Mouse (Mus musculus): ENCODE data around the gene Ctbp2.

The Ctbp2 gene

DNA sequence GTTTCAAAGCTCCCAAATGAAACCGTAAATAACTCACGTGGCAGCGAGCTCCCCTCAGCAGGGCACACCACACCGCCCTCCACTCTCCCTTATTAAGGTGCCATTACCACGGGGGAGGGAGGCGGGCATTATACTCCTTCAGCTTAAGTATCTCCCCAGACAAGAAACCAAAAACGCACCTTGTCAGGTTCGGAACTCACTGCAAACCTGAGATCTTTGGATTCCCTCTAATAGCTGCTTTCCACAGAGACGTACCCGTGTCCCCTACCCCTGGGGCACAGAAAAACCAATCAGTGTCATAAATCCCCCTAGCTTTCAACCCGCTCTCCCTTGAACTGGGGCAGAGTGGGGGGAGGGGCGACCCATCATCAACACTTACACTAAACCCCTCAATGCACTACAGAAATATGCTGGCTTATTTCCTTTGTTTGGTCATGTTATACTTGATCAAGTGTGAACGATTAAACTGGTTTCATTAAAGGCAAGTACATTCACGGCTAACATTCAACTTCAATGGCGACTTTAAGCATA is 3.9 kb downstream of the Ctbp2 start:
- DNase-seq (ENCODE audit: low read depth, low spot score) = peak; percentile 60

DNA sequence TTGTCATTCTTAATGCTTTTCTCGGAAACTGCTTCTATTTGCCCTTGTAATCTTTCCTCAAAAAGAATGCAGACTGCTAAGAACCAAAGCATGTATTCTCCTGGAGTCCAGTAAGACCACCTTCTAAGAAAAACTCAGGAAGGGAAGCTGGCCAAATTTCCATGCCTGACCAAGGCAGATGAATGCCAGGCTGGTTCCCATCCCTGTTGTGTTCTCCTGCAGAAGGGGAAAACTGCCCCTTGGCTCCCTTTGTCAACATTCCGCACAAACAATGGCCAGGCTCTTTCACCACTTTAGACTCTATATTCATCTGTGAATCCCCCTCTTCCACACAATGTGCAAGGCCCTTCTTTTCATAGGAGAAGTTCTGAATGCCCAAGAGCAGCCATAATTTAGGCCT is 6.3 kb downstream of the Ctbp2 start:
- DNase-seq (ENCODE audit: low read depth, low spot score) = no peak

DNA sequence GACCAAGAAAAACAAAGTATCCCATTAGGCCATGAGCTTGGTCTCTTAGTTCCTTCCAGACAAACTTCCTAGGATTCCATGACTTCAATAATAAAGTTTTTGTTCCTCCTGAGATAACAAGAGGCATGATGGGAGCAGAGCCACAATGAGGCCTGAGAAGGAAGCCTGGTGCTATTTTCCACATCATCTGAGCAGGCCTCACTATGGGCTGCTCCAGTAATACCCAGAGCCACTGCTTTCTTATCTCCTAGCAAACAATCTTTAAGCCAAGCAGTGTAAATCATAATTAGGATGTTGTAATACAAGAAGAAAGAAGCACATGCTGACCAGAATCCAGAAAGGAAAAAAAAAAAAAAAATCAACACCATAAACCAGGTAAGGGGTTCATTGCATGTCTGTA is 7.6 kb downstream of the Ctbp2 start:
- DNase-seq (ENCODE audit: low read depth, low spot score) = no peak

DNA sequence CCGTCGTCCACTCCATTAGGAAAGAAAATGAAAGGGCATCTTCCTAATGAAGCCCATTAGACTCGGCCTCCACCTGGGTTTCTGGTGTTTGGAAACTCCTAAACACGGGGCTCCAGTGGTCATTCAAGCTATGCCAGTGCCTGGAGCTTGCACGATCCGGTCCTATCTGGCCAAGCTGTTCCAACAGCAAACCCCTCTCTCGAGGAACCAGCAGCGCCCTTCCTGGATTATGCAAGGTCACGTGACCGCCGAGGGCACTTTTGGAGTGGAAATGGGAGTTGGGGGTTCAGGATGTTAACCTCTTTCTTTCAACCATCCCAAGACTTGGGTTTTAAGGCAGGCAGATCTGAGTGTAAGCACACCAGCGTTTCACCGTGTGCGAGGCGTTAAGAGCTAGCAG is 8.3 kb downstream of the Ctbp2 start:
- peak; percentile 93 for DNase-seq (ENCODE audit: low read depth, low spot score)

DNA sequence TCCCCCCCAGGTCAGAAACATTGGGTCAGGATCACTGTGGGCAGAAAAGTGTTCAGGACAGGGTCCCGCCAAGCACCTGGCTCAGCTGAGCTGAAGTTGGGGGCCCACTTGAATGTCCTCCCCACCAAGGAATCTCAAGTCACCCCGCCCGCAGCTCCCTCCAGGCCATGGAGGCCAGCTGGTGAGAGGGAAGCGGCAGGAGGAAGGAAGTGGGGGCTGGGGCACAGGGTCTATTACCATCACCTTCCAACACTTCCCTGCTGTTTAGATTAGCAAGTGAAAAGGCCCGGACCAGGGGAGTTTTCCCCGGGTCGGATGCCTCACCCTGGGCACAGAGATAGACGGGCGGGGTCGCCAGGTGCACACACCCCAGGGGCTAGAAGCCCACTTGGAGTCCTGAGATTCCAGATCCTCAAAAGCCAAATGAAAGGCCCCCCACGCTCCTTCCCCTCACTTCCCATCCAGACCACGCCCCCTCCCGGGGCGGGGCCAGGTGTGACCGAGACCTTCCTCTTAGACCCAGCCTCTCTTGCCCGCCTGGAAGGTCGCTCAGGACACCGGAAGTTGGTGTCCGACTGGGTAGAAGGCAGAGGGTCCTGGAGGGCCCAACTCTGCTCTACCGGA is 9.2 kb downstream of the Ctbp2 start:
- DNase-seq (ENCODE audit: low read depth, low spot score) = peak; percentile 99

DNA sequence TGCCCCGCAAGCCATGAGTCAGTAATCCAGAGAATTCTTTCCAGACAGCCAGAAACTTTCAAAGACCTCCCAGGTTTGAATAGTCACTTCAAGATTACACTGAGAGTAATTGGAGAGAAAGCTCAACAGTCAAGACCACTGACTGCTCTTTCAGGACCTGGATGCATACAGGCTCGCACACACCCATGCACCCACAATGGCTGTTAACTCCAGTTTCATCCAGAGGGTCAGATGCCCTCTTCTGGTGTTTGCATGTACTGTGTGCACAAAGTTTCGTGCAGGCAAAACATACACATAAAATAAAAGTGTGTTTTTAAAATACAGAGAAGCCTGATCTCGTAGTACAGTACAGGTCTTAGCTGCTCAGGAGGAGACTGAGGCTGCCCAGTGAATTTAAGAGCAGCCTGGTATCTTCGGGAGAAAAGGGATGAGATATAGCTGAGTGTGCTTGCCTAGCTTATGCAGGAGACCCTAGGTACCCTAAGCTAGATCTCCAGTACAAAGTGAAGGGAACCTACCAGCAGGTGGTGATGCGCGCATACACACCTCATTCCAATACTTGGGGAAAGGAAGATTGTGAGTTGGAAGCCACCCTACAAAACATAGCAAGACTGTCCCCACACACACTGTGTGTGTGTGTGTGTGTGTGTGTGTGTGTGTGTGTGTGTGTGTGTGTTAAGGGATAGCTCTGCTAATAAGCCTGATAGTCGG is 10.8 kb downstream of the Ctbp2 start:
- peak; percentile 70 for DNase-seq (ENCODE audit: low read depth, low spot score)

DNA sequence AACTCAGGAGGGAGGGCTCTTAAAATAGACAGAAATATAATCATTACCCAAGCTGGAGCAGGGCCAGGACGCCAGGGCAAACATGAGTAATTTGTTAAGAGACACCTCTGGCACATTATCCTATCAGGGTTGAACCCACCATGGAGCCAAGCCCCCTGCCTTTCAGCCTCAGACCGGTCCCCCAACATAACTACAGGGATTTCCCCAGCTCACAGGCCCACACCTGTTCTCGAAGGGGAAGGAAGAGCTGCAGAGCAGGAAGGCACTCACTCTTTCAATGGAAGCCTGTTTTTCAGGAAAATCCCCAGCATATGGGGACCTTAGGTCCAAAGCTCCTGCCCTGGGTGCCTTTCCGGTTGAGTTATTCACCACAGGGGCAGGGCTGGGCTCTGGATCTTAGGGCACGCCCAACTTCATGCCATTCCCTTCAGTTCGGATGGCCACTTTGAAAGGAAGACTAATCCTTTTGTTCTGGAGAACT is 11.8 kb downstream of the Ctbp2 start:
- DNase-seq (ENCODE audit: low read depth, low spot score) = peak; percentile 93

DNA sequence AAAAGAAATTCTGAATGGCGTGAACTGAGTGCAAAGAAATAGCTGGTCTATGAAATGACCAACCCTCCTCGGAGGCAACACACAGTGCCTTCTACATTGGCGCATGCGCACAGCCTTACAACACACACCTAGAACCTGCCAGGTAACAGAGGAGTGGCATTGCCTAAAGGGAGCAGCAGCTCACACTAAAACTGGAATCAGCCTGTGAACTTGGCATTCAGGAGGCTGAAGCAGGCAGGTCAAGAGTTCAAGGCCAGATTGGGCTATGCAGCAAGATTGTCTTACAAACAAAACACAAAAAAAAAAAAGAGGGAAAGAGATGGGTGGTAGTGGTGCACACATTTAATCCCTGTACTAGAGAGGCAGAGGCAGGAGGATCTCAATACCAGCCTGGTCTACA is 14.7 kb downstream of the Ctbp2 start:
- DNase-seq (ENCODE audit: low read depth, low spot score) = peak; percentile 89

DNA sequence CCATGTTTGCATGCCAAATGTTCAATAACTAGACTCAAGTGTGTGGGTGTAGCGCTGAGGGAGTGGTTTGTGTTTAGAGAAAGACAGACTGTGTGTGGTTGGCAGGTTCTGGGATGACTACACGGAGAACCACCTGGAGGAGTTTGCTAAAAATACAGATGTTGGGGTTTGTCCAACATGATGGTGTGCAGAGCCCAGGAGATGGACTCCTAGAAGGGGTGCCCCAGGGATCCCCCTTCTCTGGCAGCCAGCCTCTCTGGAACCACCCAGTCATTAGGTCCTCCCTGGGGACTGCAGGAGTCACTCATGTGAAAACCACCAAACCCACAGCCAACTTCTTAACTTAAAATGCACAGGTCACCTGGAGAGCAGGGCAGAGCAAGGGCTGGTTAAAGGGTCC is 15.5 kb downstream of the Ctbp2 start:
- no peak for DNase-seq (ENCODE audit: low read depth, low spot score)

DNA sequence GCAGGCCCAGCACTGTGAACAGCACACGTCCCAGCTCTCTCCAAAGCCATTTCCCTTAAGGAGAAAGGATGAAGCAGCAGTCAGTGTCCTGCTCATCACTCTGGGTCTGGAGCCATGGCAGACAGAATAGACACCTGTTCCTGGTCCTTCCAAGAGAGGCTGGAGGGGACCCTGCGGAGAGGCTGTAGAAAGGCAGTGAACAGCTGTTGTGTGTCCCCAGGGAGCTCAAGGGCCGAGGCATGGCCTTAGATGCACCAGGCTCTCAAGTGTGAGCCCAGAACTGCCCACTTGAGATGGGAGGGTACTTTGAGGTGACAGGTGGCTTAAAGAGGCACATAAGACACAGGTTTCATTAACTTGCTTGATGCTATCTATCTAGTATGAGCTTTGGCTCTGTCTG is 21.6 kb downstream of the Ctbp2 start:
- no peak for DNase-seq (ENCODE audit: low read depth, low spot score)

DNA sequence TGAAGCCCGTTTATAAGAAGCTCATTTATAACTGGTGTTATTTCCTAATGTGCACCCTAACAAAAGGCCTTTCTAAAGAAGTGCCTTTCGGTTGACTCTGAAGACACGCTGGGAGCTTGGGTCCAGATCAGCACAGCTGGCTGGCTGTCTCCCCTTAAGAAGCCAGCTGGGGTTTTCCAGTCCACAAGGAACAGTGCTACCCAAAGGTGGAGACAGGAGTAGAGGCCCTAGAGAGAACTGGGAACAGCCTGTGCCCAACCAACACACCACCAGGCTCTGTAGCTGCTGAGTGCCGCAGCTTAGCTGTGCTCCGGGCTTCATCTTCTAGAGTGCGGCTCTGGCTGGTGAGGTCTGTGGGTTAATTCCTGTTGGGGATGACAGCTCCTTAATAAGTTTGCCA is 23.1 kb downstream of the Ctbp2 start:
- no peak for DNase-seq (ENCODE audit: low read depth, low spot score)

DNA sequence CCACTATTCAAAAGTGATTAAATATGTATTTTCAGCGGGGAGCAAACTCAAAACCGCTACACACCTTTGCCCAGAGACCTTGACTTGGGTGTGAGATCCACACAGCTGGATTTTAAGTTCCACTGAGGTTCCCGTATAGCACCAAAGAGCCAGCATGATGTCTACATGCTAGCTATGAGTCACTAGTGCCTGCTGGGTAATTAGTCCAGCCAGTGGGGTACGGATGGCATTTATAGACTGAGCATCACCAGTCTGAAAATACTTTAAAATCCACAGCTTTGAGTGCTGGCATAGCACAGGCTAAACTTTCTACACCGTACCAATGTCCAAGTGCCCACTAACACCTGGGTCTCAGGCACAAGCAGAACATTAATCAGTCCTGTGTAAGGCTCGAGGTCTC is 24.0 kb downstream of the Ctbp2 start:
- DNase-seq (ENCODE audit: low read depth, low spot score) = no peak

DNA sequence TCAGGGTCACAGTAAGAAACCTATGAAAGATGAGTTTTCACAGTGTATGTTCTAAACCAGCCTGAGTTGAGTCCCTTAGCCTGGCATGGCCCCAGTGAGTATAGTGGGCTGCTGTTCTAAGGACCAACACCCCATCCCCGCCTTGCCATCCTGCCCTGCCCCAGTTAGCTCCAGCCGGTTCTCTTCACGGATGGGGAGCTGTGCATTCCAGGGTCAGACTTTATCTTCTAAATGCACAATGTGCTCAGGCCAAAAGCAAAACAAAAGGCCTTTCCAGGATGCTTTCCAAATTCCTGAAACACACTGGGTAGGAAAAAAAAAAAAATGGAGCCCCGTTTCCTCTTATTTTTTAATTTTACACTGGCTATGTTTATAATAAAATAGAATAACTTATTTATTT is 24.9 kb downstream of the Ctbp2 start:
- DNase-seq (ENCODE audit: low read depth, low spot score) = no peak

DNA sequence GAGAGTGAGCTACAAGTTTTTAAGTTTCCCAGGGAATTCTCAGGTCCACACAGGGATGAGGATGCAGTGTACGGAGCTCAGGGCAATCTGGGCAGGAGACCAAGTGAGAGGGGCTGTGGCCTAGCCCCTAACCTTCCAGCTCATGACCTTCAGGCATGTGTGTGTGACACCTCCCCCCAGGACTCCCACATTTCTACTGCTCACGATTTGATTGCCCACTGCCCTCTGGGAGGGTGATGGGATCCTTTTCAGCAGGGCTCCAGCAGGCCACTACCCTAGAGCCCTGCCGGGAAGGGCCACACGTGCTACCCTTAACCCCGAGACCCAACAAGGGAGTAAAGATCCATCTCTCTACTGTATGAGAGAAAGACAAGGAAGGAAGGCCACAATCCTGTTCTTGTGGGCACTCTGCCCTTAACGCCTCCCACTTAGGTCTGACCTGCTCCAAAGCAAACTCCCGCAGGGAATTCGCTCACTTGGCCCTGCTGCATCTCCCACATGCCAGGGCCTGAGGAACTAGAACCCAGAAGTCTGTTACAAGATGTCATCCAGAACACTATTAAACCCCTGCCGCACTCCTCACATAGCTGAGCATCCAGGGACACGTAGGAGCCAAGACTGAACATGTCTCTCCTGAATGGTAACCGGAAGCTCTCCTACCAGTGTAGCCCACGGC is 25.9 kb downstream of the Ctbp2 start:
- DNase-seq (ENCODE audit: low read depth, low spot score) = no peak

DNA sequence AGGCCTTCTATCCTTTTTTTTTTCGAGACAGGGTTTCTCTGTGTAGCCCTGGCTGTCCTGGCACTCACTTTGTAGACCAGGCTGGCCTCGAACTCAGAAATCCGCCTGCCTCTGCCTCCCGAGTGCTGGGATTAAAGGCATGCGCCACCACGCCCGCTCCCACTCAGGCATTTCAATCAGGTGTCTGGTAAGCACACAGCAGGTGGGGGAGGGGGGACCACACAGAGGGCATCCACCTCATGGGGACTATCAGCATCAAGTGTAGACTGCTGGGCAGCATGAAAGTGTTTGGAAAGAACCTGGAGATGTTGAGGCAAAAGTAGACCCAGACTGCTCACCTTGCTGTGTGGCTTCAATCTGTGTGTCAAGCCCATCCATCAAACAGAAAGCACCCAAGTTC is 28.5 kb downstream of the Ctbp2 start:
- DNase-seq (ENCODE audit: low read depth, low spot score) = peak; percentile 85

DNA sequence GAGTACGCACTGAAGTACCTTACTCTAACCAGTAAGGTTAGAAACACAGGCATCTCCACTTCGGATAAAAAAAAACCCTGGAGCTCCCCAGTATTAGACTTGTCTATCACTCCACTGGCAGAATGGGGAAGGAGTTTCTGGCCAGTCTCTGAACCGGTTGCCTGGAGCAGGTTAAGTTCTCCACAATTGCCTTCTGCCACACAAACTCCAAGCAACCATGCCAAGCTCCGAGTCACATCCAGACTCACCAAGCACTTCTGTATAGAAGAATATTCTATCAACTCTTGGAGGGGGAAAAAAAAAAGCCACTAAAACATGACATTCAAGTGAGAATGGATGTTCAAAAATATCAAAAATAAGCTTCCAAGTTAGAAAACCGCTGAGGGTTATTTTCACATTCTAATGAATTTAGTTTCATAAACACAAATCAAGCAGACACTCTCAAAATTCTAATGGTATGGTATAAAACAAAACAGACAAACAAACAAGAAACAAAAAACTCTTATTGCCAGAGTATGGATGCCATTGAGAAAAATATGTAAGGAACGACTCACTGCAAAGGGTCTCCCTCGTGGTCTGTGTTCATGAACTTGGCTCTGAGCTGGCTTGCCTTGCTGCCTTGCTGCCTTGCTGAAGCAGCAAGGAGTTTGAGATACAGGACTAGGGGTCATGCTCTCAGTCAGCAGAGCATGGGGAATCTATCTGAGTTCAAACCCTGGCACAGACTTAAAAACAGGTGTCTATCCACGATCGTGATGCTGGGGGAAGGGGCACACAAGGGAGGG is 29.3 kb downstream of the Ctbp2 start:
- DNase-seq (ENCODE audit: low read depth, low spot score) = no peak

DNA sequence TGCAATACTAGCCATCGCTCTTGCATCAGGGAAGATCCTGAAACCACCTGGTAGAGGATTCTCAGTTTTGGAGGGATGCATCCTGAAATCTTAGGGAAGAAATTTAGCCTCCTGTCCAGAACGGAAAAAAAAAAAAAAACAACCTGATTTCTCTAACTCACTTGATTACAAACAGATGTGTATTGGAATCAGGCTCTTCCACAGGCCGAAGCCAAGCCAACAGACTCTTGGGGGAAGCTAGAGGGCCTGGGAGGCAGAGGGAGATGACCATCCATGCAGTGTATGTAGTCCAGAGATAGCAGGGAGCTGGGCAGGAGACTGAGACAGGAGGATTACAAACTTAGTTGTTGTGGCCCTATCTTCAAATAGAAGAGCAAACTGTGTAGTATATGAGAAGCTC is 30.0 kb downstream of the Ctbp2 start:
- DNase-seq (ENCODE audit: low read depth, low spot score) = no peak

DNA sequence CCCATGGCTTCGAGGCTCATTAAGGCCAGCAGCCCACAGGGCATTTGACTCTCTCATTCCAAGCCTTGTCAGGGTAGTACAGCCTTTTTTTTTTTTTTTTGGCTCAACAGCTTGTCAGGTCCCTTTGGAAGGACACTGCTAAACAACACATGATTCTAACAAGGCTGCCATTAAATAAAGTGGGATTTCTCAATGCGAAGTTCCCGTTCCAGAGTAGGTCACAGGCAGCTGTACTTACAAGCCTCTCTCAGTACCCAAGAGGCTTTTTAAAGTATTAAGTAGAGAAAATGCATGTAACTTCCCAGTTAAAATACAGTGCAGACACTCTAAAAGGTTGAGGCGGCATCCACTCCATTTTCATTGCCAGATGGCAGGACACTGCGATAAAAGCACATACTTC is 30.4 kb downstream of the Ctbp2 start:
- no peak for DNase-seq (ENCODE audit: low read depth, low spot score)

DNA sequence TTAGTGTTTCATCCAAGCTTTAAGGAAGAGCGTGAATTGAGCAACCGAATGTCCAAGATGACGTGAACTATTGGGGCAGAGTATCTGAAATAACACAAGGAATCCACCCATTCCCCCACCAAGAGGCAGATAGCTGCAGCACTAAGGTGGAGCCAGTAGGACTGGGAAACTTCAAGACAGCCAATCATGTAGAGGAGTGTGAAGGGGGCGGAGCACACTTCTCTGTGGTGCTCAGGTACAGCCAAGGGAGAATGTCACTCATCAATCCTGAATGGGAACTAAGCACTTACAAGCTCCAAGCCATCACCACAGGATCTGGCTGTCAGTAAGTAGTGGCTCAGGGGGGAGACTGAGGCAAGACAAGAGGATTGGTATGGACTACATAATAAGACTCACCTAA is 33.5 kb downstream of the Ctbp2 start:
- peak; percentile 80 for DNase-seq (ENCODE audit: low read depth, low spot score)

DNA sequence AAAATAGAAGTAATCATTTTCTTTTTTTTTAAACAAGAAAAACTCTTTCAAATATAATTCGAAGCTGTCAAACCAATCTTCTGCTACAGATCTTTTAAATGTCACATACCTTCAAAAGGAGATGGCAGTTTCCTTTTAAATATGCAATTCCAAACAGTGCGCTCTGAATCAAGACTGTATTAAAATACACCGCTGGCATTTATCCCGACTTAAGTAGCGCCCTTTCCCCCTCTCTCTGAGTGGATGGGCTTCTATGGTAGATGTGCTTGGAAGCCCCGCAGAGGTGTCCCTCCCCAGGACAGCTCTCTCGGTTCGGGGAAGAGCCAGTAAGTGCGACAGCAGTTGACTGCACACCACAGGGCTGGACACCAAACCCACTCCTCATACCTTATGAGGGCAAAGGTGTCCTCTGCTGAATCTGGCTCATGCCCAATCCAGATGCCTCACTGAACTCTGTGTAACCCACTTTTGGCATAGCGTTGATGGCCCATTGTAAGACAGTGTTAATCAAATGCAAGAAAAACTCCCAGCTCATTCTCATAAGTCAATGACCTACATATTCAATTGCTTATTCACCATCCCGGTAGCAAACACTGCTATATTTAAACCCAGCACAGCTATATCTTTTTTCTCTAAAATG is 34.4 kb downstream of the Ctbp2 start:
- no peak for DNase-seq (ENCODE audit: low read depth, low spot score)

DNA sequence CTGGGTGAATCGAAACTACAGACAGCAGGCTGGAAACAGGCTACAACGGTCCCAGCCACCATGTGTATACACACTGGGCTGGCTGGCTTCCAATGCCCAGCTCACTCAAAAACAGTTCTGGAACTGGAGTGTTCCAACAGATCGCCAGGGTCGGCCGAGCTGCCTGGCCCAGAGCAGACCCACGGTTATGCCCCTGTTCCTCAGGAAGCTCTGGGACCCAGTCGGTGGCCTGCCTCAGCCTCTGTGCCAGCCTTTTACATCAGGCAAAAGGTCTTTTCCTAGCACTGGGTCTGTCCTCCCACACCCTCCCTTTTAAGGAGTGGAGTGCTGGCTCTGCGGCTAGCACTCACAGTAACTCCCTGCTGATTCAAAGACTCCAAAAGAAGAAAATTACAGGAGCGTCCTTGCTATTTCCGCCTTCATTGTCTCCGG is 35.3 kb downstream of the Ctbp2 start:
- no peak for DNase-seq (ENCODE audit: low read depth, low spot score)

Measured in ES-CJ7 (cell line).